Mouse (Mus musculus): ENCODE measurements at regions not wholly inside any gene's neighbourhood (a gene's known extent, or its start where the extent isn't known, plus 50 kb on each side); places are given as distances from the start of the nearest gene placed in this dataset.
A peak's percentile ranks its signal among the peaks of the same experiment; 100 is the strongest.

DNA sequence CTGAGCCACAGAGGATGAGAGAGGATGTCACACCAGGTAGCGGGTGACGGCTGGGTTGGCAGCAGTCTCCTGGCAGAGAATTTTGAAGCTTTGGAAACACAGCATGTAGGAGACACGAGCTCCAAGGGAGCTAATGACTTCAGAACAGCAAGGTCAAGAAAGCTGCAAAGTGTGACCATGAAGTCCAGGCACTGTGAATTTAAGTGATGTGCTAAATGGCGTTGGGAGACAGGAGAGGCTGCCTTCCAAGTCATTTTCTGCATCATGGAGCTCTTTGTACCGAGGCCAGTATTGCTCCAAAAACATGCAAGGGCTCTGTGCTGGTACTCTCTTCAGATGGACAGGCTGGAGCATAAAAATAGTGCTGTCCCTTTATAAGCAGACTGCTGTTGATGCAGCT lies 238.8 kb upstream of the Zdhhc25 start:
- DNase-seq (ENCODE audit: low spot score in 2 of 2), result no peak

DNA sequence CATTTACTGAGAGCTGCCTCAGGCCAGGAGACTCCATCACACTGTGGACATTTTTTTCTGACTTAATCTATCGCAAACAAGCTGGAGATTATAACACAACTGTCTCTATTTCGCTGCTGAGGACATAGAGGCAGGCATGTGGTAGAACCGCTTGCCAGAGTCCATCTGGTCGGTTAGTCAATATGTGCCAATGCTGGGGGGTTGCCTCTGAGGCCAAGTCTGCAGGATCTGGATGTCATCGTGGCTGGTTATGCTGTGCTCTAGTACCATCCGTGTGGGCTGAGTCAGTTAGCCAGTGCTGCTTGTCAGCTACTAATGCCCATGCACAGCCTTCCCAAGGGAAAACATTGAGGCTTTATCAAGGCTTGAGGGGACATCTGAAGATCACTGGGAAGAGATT lies 237.1 kb upstream of the Zdhhc25 start:
- DNase-seq (ENCODE audit: low spot score in 2 of 2), result no peak

GRCm38 (mm10) chr15:88370366-88370765 lies 229.7 kb upstream of the Zdhhc25 start:
- DNase-seq (ENCODE audit: low spot score in 2 of 2), result no peak

DNA sequence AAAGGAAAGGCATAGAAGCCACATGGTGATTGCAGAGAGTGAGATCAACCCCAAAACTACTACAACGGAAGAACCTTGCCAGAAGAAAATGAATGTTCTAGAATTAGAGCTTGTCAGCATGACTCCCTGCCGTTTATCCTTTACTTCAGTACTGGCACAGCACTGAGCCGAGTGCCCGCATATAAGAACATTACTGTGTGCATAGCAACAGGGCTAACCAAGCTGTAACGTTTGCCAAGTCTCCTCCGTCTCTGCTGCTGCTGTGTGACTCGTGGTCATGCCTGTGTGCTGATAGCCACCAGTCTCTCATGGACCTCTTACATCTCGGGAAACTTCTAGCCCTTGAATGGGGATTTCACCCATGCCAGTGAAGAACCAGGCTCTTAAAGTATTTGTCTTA lies 228.1 kb upstream of the Zdhhc25 start:
- DNase-seq (ENCODE audit: low spot score in 2 of 2), result no peak

- no peak for DNase-seq (ENCODE audit: low spot score in 2 of 2)
These were observed 226.2 kb upstream of the Zdhhc25 start for GRCm38 (mm10) chr15:88373923-88374322.

GRCm38 (mm10) chr15:88379342-88379741 lies 220.8 kb upstream of the Zdhhc25 start:
- DNase-seq (ENCODE audit: low spot score in 2 of 2), result peak in 1 of 2 experiments; percentile 17

GRCm38 (mm10) chr15:88379951-88380623 lies 220.0 kb upstream of the Zdhhc25 start:
- no peak for DNase-seq (ENCODE audit: low spot score in 2 of 2)

DNA sequence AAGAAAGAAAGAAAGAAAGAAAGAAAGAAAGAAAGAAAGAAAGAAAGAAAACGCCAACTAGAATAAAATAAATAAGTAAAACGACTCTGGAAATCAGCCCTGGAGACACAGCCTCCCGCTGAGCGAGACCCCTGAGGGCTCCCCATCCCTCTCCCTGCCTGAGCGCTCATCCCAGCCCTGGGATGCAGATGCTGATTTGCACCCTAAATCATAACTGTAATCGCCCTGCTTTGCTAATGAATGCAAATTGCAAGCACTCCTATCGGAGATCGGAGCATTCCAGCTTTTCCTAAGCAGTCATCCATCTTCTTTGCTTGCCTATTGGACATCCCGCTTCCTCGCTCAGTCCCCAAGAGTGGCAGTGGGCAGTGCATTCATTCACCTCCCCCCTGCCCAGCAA lies 218.7 kb upstream of the Zdhhc25 start:
- no peak for DNase-seq (ENCODE audit: low spot score in 2 of 2)

DNA sequence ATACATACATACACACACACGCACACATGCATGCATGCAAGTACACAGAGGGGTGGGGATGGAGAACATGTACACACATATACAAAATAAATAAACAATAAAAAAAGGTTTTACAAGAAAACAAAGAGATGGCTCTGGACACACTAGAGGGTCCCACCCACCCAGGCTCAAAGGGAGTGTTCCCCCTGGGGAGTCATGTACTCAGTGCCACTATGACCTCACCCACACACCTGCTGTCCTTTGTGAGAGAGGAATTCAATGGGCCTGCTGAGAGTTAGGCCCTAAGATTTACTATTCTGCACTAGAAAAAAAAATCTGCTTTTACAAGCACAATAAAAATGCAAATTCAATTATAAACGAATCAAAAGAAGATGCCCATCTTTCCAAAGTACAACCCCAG lies 214.2 kb upstream of the Zdhhc25 start:
- DNase-seq (ENCODE audit: low spot score in 2 of 2), result no peak

DNA sequence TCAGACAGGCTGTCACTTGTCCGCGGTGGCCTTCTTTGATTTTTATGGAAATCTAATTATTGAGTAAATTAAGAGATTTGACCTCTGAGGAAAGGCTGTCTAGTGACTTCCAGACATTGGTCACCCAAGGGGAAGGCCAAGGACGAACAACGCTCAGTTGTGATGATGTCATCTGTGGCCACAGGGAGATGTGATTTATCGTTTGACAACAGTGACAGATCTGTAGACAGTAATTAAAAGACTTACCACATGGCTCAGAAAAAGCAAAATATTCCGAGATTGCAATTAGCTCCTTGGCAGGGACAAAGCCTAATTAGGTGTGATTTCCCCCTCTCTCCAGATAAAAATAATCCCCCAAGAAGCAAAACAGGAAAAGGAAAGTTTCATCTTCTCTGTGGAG lies 213.4 kb upstream of the Zdhhc25 start:
- no peak for DNase-seq (ENCODE audit: low spot score in 2 of 2)

DNA sequence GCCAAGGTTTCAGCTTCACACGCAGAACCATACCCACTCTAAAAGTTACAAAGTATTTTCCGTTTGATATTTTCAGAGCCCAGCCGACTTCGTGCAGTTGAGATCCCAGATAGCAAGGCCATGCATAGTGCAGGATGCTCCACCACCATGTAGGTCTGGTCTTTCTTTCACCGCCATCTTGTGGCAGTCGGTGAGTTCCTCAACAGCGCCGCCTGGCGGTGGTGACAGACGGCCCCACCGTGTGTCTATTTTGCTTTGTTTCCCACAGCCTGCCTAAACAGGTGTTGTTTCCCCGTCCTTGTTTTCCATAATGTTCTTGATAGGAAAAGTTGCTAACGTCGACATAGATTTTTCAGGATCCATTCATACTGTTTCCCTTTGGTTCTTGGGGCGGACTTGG lies 208.3 kb upstream of the Zdhhc25 start:
- no peak for DNase-seq (ENCODE audit: low spot score in 2 of 2)

DNA sequence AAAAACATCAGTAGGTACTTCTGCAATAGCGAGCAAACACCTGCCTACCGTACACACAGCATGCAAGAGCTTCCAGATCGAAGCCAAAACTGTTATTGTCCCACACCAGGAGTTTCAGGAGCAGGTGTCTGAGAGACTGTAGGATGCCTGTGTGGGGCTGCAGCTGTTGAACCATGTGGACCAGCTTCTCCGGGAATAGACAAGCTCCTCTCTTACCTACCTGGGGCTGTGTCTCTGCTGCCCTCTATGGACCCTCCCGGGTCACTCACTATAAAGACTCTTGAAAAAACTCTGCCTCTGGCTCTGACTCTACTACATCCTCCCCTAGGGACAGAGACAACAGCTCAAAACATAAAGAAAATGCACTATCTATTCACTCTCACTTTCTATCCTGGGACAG lies 201.0 kb upstream of the Zdhhc25 start:
- no peak for DNase-seq (ENCODE audit: low spot score in 2 of 2)

- DNase-seq (ENCODE audit: low spot score in 2 of 2), result no peak
These were observed 200.1 kb upstream of the Zdhhc25 start for GRCm38 (mm10) chr15:88399989-88400388.

DNA sequence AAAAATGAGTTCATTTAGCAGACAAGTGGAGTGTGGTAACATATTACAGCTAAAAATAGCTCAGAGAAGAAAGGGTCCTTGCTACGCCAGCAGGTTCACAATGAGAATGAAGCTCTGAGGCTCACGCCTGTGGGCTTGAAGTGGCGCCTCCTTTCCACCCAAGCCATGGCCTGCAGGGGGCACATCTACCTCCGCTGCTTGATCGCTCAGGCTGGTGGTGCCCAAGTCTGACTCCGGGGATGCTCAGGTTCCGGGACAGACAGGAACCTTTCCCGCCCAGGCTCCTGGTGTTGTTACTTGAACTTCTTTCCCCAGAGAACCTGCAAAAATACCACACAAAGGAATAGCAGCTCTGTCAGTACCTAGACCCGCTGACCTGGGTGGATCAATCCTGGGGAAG lies 199.3 kb upstream of the Zdhhc25 start:
- DNase-seq (ENCODE audit: low spot score in 2 of 2), result no peak

GRCm38 (mm10) chr15:88408461-88409379 lies 191.4 kb upstream of the Zdhhc25 start:
- peak; percentile 44 to 75 for DNase-seq (ENCODE audit: low spot score in 2 of 2)

- no peak for DNase-seq (ENCODE audit: low spot score in 2 of 2)
These were observed 185.9 kb upstream of the Zdhhc25 start for GRCm38 (mm10) chr15:88414206-88414605.

DNA sequence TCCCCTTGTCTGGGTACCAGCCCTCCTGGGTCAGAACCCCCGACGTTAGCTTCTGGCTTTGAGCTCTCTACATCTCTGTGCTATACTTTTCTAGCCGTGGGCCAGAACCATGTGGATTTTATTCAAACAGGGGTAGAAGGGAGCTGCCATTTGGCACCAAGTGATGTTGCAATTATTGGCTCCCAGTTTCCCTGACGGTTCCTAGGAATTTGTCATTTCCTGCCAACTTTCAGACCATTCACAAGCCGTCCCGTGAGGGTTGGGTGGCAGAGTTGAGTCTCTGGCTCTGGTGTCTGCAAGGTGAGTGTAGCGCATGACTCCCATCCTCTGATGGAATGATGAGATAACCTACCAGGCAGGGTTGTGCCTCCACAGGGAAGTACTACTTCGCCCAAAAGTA lies 181.2 kb upstream of the Zdhhc25 start:
- peak in 1 of 2 experiments; percentile 15 for DNase-seq (ENCODE audit: low spot score in 2 of 2)

- DNase-seq (ENCODE audit: low spot score in 2 of 2), result no peak
These were observed 171.7 kb upstream of the Zdhhc25 start for GRCm38 (mm10) chr15:88428441-88428840.

DNA sequence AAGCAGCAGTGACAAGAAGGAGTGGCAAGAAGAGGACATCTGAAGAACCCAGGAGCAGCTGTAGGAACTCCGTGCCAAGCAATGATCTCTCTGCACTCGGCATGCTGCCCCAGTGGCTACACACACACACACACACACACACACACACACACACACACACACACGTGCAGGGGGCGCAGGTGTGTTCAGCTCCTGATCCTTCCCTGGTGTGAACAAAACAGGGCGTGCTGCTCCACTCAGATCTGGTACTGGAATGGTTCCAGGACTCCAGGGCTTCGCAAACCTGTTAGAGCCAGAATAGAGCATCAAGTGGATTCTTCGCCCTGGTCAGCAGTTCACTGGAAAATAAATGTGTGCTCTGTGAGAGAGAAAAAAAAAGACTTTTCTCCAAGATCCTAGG lies 169.2 kb upstream of the Zdhhc25 start:
- no peak for DNase-seq (ENCODE audit: low spot score in 2 of 2)

- no peak for DNase-seq (ENCODE audit: low spot score in 2 of 2)
These were observed 151.8 kb upstream of the Zdhhc25 start for GRCm38 (mm10) chr15:88448272-88448671.

DNA sequence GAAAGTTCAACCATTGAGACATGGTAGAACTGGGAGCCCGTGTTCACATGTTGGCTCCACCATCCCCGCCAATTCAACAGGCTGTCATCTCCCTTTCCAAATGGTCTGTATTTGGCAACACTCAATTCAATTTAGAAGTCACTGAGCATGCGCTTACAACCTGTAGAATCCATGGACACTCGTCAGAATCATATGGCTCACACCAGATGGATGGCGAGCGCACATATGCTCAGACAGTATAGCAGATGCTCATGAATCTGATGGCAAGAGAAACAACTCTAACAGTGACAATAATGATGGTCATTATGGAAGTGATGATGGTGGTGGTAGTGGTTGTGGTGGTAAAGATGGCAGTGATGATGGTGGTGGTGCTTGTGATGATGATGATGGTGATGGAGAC lies 148.9 kb upstream of the Zdhhc25 start:
- DNase-seq (ENCODE audit: low spot score in 2 of 2), result no peak

DNA sequence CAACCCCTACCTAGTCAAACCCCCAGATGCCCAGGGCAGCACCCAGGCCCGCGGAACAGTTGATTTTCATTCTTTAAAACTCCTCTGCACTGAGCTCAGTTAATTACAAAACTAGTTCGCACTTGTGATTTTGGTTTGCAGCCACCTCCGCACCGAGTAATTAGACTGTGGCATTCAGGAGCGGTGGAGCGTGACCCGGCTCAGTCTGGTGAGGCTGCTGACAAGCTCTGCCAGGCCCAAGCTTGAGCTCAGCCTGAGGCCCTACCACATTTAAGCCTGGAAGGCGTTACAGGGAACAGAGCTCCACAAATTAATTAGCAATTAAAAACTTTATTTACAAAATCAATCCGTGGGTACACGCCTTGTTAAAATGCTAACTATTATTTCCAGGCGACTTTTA lies 132.0 kb upstream of the Zdhhc25 start:
- DNase-seq (ENCODE audit: low spot score in 2 of 2), result peak; percentile 46 to 76

DNA sequence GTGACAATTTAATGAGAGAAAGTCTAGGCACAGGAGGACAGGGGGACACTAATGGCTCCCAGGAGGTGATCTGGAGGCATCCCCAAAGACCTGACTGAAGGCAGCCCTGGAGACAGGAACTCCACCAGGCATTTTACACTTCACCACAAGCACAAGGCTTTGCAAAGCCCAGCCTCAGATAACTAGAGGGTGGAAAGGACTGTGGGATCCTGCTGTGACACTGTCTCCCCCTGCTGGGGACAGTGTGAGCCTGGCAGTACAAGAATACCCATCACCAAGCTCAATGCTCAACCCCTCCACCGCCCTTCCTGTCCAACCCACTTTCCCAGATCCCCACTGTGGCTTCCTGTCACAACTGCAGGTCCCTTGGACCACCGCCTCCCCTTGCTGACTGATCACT lies 131.3 kb upstream of the Zdhhc25 start:
- peak; percentile 68 to 76 for DNase-seq (ENCODE audit: low spot score in 2 of 2)
